Mouse (Mus musculus): ENCODE measurements around the gene Fto. TPM values are rescaled to one million over a fixed set of nuclear protein-coding genes. Genes with fewer than 3 reads are reported as not detected.

Gene Fto
- total RNA-seq, 2 experiments from 2014 or later, result 81.7 to 85.5 TPM

GRCm38 (mm10) chr8:91370899-91371298 is 57.6 kb downstream of the Fto start:
- no peak overlapping the region for H3K4me3 ChIP-seq
- TF ChIP-seq CTCF (IDR thresholded peaks at IDR 0.05), result no peak
- intact Hi-C loops (cut with DNase I), result no loop called here
- peak overlapping the region; percentile 79 for H3K27ac ChIP-seq
- no peak for DNase-seq

- peak overlapping the region; percentile 79 for H3K27ac ChIP-seq
- H3K4me3 ChIP-seq, result peak overlapping the region; percentile 8; the same call in 1 of the 2 replicates
- DNase-seq, result peak; percentile 73
- intact Hi-C loops (cut with DNase I), result no loop called here
- TF ChIP-seq CTCF (IDR thresholded peaks at IDR 0.05), result no peak
Observed at GRCm38 (mm10) chr8:91371995-91372394, 58.7 kb downstream of the Fto start.

- peak overlapping the region; percentile 79 for H3K27ac ChIP-seq
- intact Hi-C loops (cut with DNase I), result no loop called here
Observed at GRCm38 (mm10) chr8:91372780-91373577, 59.7 kb downstream of the Fto start.

GRCm38 (mm10) chr8:91375054-91375938 is 62.0 kb downstream of the Fto start:
- intact Hi-C loops (cut with DNase I), result loop anchor here (5.0 kb wide), 3 partner anchors 177 to 1237 kb away; no protein-coding TSS in a partner anchor
- no peak for TF ChIP-seq CTCF (IDR thresholded peaks at IDR 0.05)
- Histone ChIP-seq H3K27ac (peak overlapping the region; percentile 66; the same call in 1 of the 2 replicates), H3K4me3 (no peak overlapping the region)
- no peak for DNase-seq

More at GRCm38 (mm10) chr8:91372780-91373577, 59.7 kb downstream of the Fto start:
- H3K4me3 ChIP-seq, result no peak overlapping the region
- DNase-seq, result no peak
- TF ChIP-seq CTCF (IDR thresholded peaks at IDR 0.05), result no peak

- intact Hi-C loops (cut with DNase I), result loop anchor here (2.0 to 5.0 kb wide), 4 partner anchors 60 to 1236 kb away; no protein-coding TSS in a partner anchor
- Histone ChIP-seq H3K27ac (peak overlapping the region; percentile 66), H3K4me3 (peak overlapping the region; percentile 41)
- peak; percentile 85 for DNase-seq
- TF ChIP-seq CTCF (IDR thresholded peaks at IDR 0.05), result no peak
Observed at GRCm38 (mm10) chr8:91376785-91377184, 63.5 kb downstream of the Fto start.

- intact Hi-C loops (cut with DNase I), result loop anchor here (2.0 to 5.0 kb wide), 4 partner anchors 60 to 1235 kb away; no protein-coding TSS in a partner anchor
- peak overlapping the region; percentile 41 for H3K4me3 ChIP-seq
- TF ChIP-seq CTCF (IDR thresholded peaks at IDR 0.05), result no peak
- H3K27ac ChIP-seq, result peak overlapping the region; percentile 66
- no peak for DNase-seq
Observed at GRCm38 (mm10) chr8:91377275-91377674, 64.0 kb downstream of the Fto start.

GRCm38 (mm10) chr8:91378846-91379499 is 65.6 kb downstream of the Fto start:
- intact Hi-C loops (cut with DNase I), result loop anchor here (5.0 kb wide), 3 partner anchors 173 to 1233 kb away; no protein-coding TSS in a partner anchor
- H3K27ac ChIP-seq, result no peak overlapping the region
- DNase-seq, result peak; percentile 88
- no peak overlapping the region for H3K4me3 ChIP-seq
- peak; percentile 92 for TF ChIP-seq CTCF (IDR thresholded peaks at IDR 0.05)

GRCm38 (mm10) chr8:91380796-91381542 is 67.6 kb downstream of the Fto start:
- peak overlapping the region; percentile 74 for H3K27ac ChIP-seq
- no peak overlapping the region for H3K4me3 ChIP-seq
- TF ChIP-seq CTCF (IDR thresholded peaks at IDR 0.05), result no peak
- intact Hi-C loops (cut with DNase I), result loop anchor here (2.0 to 10.0 kb wide), 3 partner anchors 100 to 974 kb away; partner anchors contain the start of gene Irx5
- no peak for DNase-seq

GRCm38 (mm10) chr8:91381543-91382106 is 68.3 kb downstream of the Fto start:
- H3K4me3 ChIP-seq, result no peak overlapping the region
- peak; percentile 67 for DNase-seq
- intact Hi-C loops (cut with DNase I), result loop anchor here (2.0 to 10.0 kb wide), 3 partner anchors 99 to 973 kb away; partner anchors contain the start of gene Irx5
- TF ChIP-seq CTCF (IDR thresholded peaks at IDR 0.05), result no peak
- H3K27ac ChIP-seq, result peak overlapping the region; percentile 74

- TF ChIP-seq CTCF (IDR thresholded peaks at IDR 0.05), result no peak
- Histone ChIP-seq H3K4me3 (no peak overlapping the region), H3K27ac (peak overlapping the region; percentile 74)
- DNase-seq, result no peak
- intact Hi-C loops (cut with DNase I), result loop anchor here (10.0 kb wide), 2 partner anchors 252 to 972 kb away; partner anchors contain the start of gene Irx5
Observed at GRCm38 (mm10) chr8:91383210-91383609, 69.9 kb downstream of the Fto start.

- peak overlapping the region; percentile 21; the same call in 1 of the 2 replicates for H3K27ac ChIP-seq
- intact Hi-C loops (cut with DNase I), result loop anchor here (10.0 kb wide), 2 partner anchors 251 to 971 kb away; partner anchors contain the start of gene Irx5
- H3K4me3 ChIP-seq, result no peak overlapping the region
- no peak for DNase-seq
- no peak for TF ChIP-seq CTCF (IDR thresholded peaks at IDR 0.05)
Observed at GRCm38 (mm10) chr8:91383811-91384210, 70.5 kb downstream of the Fto start.

All from gastrocnemius, adult 2 months (tissue).